Mouse (Mus musculus): ENCODE data around the gene Olfr1450. TPM values are rescaled to one million over a fixed set of nuclear protein-coding genes. Genes with fewer than 3 reads are reported as not detected.
"Not testable (repeated sequence)": the region's sequence is repeated elsewhere in the genome, so short reads cannot be mapped to it uniquely, and the experiment has no call there.

Gene Olfr1450
- polyA plus RNA-seq (2015; fragmentation: Nextera tagmentation; extraction: Ambion mirVana): not detected in 2 replicates

DNA sequence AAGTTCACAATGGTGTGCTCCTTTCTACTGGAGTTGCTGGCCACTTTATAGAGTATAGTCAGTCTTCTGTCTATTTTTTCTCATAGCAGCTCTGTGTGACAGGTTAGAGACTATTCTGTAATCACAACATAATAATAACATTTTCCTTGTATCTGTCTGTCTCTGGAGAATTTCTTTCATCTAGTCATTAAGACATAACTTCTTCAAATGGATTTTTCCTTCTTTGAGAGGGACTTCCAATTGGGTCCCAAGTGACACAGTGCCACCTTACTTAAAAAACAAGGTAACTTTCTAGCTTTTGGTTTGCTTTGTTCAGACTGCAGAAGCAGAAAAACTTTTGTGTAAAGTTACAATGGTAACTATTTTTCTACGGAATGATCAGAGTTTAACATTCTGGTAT lies at the start of gene Olfr1450:
Olfr1450 (plus strand) TSS at position 301 of the 400 bp plus-strand sequence.
- Histone ChIP-seq H3K27ac (no peak within 1 kb of the TSS), H3K9ac (no peak within 1 kb of the TSS), H3K27me3 (replicated peaks) (no peaks in the 10 kb centered on the region), H3K4me3 (replicated peaks) (no peak within 1 kb of the TSS), H3K4me2 (no peak within 1 kb of the TSS), H3K36me3 (no peaks in the 10 kb centered on the region), H3K4me1 (no peaks in the 10 kb centered on the region), H3K9me3 (no peaks in the 10 kb centered on the region)
- ATAC-seq (ENCODE audit: insufficient read depth, low FRiP score, low read depth): no peak
- WGBS: 79% methylated on average over 1 of the region's 1 CpGs

DNA sequence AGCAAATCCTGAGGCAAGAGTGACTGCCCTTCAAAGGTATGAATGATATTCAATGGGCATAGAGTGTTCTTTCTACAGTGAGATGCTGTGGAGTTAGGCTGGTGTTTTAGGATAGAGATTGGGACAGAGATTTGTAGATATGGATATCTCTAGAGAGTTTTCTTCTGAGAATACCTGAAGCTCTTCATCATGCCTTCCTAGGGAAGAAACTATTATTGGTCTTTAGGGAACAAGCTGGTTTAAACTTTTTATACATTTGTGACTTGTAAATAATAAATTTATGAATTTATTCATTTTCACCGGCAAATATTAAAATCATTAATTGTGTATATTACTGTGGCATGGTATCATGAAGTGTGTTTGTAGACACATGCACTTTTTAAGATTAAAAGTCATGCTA lies 46.4 kb upstream of the Olfr1450 start, which contains the start of gene Olfr1447:
Olfr1447 (minus strand) TSS at position 101 of the 400 bp plus-strand sequence.
- ATAC-seq (ENCODE audit: insufficient read depth, low FRiP score, low read depth): no peak

GRCm38 (mm10) chr19:12924319-12924718 lies 25.7 kb upstream of the Olfr1450 start, which contains the start of gene Olfr1448:
Olfr1448 (minus strand) TSS chr19:12924419.
- no peak for ATAC-seq (ENCODE audit: insufficient read depth, low FRiP score, low read depth)
- 78% methylated on average over 1 of the region's 1 CpGs for WGBS
- Histone ChIP-seq H3K9ac (no peak within 1 kb of the TSS), H3K27me3 (replicated peaks) (no peaks in the 10 kb centered on the region), H3K4me1 (no peaks in the 10 kb centered on the region), H3K27ac (no peak within 1 kb of the TSS), H3K4me2 (no peak within 1 kb of the TSS), H3K4me3 (replicated peaks) (no peak within 1 kb of the TSS), H3K36me3 (no peaks in the 10 kb centered on the region), H3K9me3 (no peaks in the 10 kb centered on the region)

More for the DNA sequence above, 46.4 kb upstream of the Olfr1450 start, which contains the start of gene Olfr1447:
- no peaks in the 10 kb centered on the region for H3K36me3 ChIP-seq
- H3K27me3 ChIP-seq (replicated peaks): no peaks in the 10 kb centered on the region
- H3K4me2 ChIP-seq: no peak within 1 kb of the TSS
- no peaks in the 10 kb centered on the region for H3K4me1 ChIP-seq
- no peak within 1 kb of the TSS for H3K4me3 ChIP-seq (replicated peaks)
- H3K9ac ChIP-seq: no peak within 1 kb of the TSS
- H3K27ac ChIP-seq: no peak within 1 kb of the TSS
- H3K9me3 ChIP-seq: no peaks in the 10 kb centered on the region
- WGBS: 96% methylated on average over 1 of the region's 1 CpGs

- Histone ChIP-seq H3K9ac (no peak within 1 kb of the TSS), H3K27ac (no peak within 1 kb of the TSS), H3K27me3 (replicated peaks) (no peaks in the 10 kb centered on the region), H3K4me3 (replicated peaks) (no peak within 1 kb of the TSS), H3K4me2 (no peak within 1 kb of the TSS), H3K36me3 (no peaks in the 10 kb centered on the region), H3K4me1 (no peaks in the 10 kb centered on the region), H3K9me3 (no peaks in the 10 kb centered on the region)
- ATAC-seq (ENCODE audit: insufficient read depth, low FRiP score, low read depth): no peak
Observed at GRCm38 (mm10) chr19:12930540-12930939, 19.5 kb upstream of the Olfr1450 start, which contains the start of gene Olfr1449. Olfr1449 (plus strand) TSS chr19:12930840.

- not testable (repeated sequence) for ATAC-seq (ENCODE audit: insufficient read depth, low FRiP score, low read depth); H3K4me3 ChIP-seq (replicated peaks); H3K9me3 ChIP-seq; H3K36me3 ChIP-seq; H3K9ac ChIP-seq; H3K27me3 ChIP-seq (replicated peaks); H3K4me2 ChIP-seq; H3K27ac ChIP-seq; H3K4me1 ChIP-seq
- WGBS: 81% methylated on average over 5 of the region's 5 CpGs
Observed at GRCm38 (mm10) chr19:12970082-12970481, 20.0 kb downstream of the Olfr1450 start.

- H3K4me3 ChIP-seq (replicated peaks); H3K27ac ChIP-seq; ATAC-seq (ENCODE audit: insufficient read depth, low FRiP score, low read depth); H3K9me3 ChIP-seq; H3K9ac ChIP-seq; H3K4me2 ChIP-seq; H3K36me3 ChIP-seq; H3K4me1 ChIP-seq; H3K27me3 ChIP-seq (replicated peaks): not testable (repeated sequence)
- WGBS: 89% methylated on average over 4 of the region's 4 CpGs
Observed at GRCm38 (mm10) chr19:12992316-12992715, 42.3 kb downstream of the Olfr1450 start.

DNA sequence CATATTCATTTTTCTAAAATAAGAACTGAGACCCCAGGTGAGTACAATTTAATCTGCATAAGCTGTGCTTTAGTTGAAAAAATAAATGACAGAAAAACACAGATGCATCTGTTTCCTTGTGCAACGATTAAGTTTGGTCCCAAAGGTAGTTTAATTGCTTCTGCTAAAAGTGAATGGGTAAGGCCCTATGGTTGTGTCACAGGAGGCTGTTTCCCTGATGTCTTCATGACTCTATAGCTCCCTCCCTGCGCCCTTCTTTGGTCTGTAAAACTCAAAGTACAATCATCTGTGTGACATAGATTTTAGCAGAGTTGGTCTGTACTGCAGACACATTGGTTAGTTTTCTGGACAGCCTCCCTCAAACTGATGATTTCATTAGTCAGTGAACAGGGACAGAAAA lies 44.7 kb downstream of the Olfr1450 start, which contains the start of gene Olfr1451:
Olfr1451 (plus strand) TSS at position 301 of the 400 bp plus-strand sequence.
- Histone ChIP-seq H3K36me3 (no peaks in the 10 kb centered on the region), H3K27ac (no peak within 1 kb of the TSS), H3K9me3 (no peaks in the 10 kb centered on the region), H3K9ac (no peak within 1 kb of the TSS), H3K4me2 (no peak within 1 kb of the TSS), H3K4me1 (no peaks in the 10 kb centered on the region), H3K27me3 (replicated peaks) (no peaks in the 10 kb centered on the region), H3K4me3 (replicated peaks) (no peak within 1 kb of the TSS)
- WGBS: 74% methylated on average over 2 of the region's 2 CpGs
- no peak for ATAC-seq (ENCODE audit: insufficient read depth, low FRiP score, low read depth)

Other genes starting within 250 kb of the Olfr1450 start
- gene Cntf, start 184.6 kb upstream of the Olfr1450 start, polyA plus RNA-seq (2015; fragmentation: Nextera tagmentation; extraction: Ambion mirVana): 1.2 TPM in 2 replicates
- 13.9 and 14.5 TPM in 2 replicates for gene Zfp91, start 154.1 kb upstream of the Olfr1450 start, polyA plus RNA-seq (2015; fragmentation: Nextera tagmentation; extraction: Ambion mirVana)
- 2.5 and 2.6 TPM in 2 replicates for gene Lpxn, start 154.1 kb upstream of the Olfr1450 start, polyA plus RNA-seq (2015; fragmentation: Nextera tagmentation; extraction: Ambion mirVana)
- gene Gm5244, start 103.6 kb upstream of the Olfr1450 start, polyA plus RNA-seq (2015; fragmentation: Nextera tagmentation; extraction: Ambion mirVana): not detected in 2 replicates
- not detected in 2 replicates for gene Olfr1444, start 93.0 kb upstream of the Olfr1450 start, polyA plus RNA-seq (2015; fragmentation: Nextera tagmentation; extraction: Ambion mirVana)
- not detected in 2 replicates for gene Olfr1445, start 66.4 kb upstream of the Olfr1450 start, polyA plus RNA-seq (2015; fragmentation: Nextera tagmentation; extraction: Ambion mirVana)
- not detected in 2 replicates for gene Olfr1446, start 56.7 kb upstream of the Olfr1450 start, polyA plus RNA-seq (2015; fragmentation: Nextera tagmentation; extraction: Ambion mirVana)
- gene Olfr1447, start 46.5 kb upstream of the Olfr1450 start, polyA plus RNA-seq (2015; fragmentation: Nextera tagmentation; extraction: Ambion mirVana): not detected in 2 replicates
- gene Olfr1448, start 25.8 kb upstream of the Olfr1450 start, polyA plus RNA-seq (2015; fragmentation: Nextera tagmentation; extraction: Ambion mirVana): not detected in 2 replicates
- gene Olfr1449, start 19.4 kb upstream of the Olfr1450 start, polyA plus RNA-seq (2015; fragmentation: Nextera tagmentation; extraction: Ambion mirVana): not detected in 2 replicates
- not detected in 2 replicates for gene Olfr1451, start 44.8 kb downstream of the Olfr1450 start, polyA plus RNA-seq (2015; fragmentation: Nextera tagmentation; extraction: Ambion mirVana)
- gene Olfr1453, start 78.1 kb downstream of the Olfr1450 start, polyA plus RNA-seq (2015; fragmentation: Nextera tagmentation; extraction: Ambion mirVana): not detected in 2 replicates
- not detected in 2 replicates for gene Olfr1454, start 110.4 kb downstream of the Olfr1450 start, polyA plus RNA-seq (2015; fragmentation: Nextera tagmentation; extraction: Ambion mirVana)
- gene Olfr1457, start 147.6 kb downstream of the Olfr1450 start, polyA plus RNA-seq (2015; fragmentation: Nextera tagmentation; extraction: Ambion mirVana): not detected in 2 replicates
- not detected in 2 replicates for gene Olfr1458, start 156.5 kb downstream of the Olfr1450 start, polyA plus RNA-seq (2015; fragmentation: Nextera tagmentation; extraction: Ambion mirVana)
- gene Olfr1459, start 199.3 kb downstream of the Olfr1450 start, polyA plus RNA-seq (2015; fragmentation: Nextera tagmentation; extraction: Ambion mirVana): not detected in 2 replicates
- gene Olfr1461, start 212.7 kb downstream of the Olfr1450 start, polyA plus RNA-seq (2015; fragmentation: Nextera tagmentation; extraction: Ambion mirVana): not detected in 2 replicates
- not detected in 2 replicates for gene Olfr1462, start 235.5 kb downstream of the Olfr1450 start, polyA plus RNA-seq (2015; fragmentation: Nextera tagmentation; extraction: Ambion mirVana)

Measured in stomach, embryonic 15.5 days (tissue).